ENCODE assay signal across 20 mouse cellular contexts in genomic region chr13:103561795-103562705, GRCm38 (mm10).
DNase-seq lines count a peak whose midpoint lies in the region; ATAC-seq lines count a peak whose summit lies in the region.
"Had no signal": no experiment of that assay in that cellular context is flagged by ENCODE, and none has a peak within 500 bp of the region (broad histone marks: within the 10 kb centered on the region; RNA-seq: fewer than 3 reads in every experiment).

No protein-coding gene starts in this region.

- no peak overlapping the region for H3K27ac ChIP-seq in forebrain, embryonic 16.5 days (ENCODE audit: low read length)
- H3K27ac ChIP-seq in forebrain, embryonic 11.5 days (ENCODE audit: low read depth, low read length): no peak overlapping the region
- H3K27ac ChIP-seq in embryonic facial prominence, embryonic 15.5 days (replicated peaks): no peak overlapping the region
- H3K27ac ChIP-seq in hindbrain, embryonic 12.5 days: no peak overlapping the region
- H3K27ac ChIP-seq in midbrain, embryonic 15.5 days: no peak overlapping the region
- H3K27ac ChIP-seq: liver, embryonic 15.5 days had no signal

- no peak overlapping the region for H3K4me2 ChIP-seq in forebrain, embryonic 16.5 days (ENCODE audit: low read length)
- H3K4me2 ChIP-seq in forebrain, embryonic 11.5 days (ENCODE audit: low read depth, low read length, severe bottlenecking): no peak overlapping the region
- no peak overlapping the region for H3K4me2 ChIP-seq in embryonic facial prominence, embryonic 15.5 days (replicated peaks)
- H3K4me2 ChIP-seq in hindbrain, embryonic 12.5 days (replicated peaks): no peak overlapping the region
- no peak overlapping the region for H3K4me2 ChIP-seq in midbrain, embryonic 15.5 days
- H3K4me2 ChIP-seq: heart, embryonic 12.5 days; liver, embryonic 15.5 days had no signal

- no peak overlapping the region for H3K4me3 ChIP-seq in forebrain, embryonic 16.5 days (replicated peaks; ENCODE audit: low read length)
- no peak overlapping the region for H3K4me3 ChIP-seq in forebrain, embryonic 11.5 days (ENCODE audit: low read depth, low read length)
- no peak overlapping the region for H3K4me3 ChIP-seq in embryonic facial prominence, embryonic 15.5 days (replicated peaks)
- no peak overlapping the region for H3K4me3 ChIP-seq in hindbrain, embryonic 12.5 days
- no peak overlapping the region for H3K4me3 ChIP-seq in midbrain, embryonic 15.5 days
- H3K4me3 ChIP-seq: heart, embryonic 12.5 days; liver, embryonic 15.5 days; megakaryocyte, embryonic 14.5 days had no signal

- H3K36me3 ChIP-seq in forebrain, embryonic 16.5 days (ENCODE audit: control insufficient read depth, insufficient read depth): no peaks in the 10 kb centered on the region
- H3K36me3 ChIP-seq in forebrain, embryonic 11.5 days (ENCODE audit: control insufficient read depth, insufficient read depth, low read length): no peaks in the 10 kb centered on the region
- no peaks in the 10 kb centered on the region for H3K36me3 ChIP-seq in embryonic facial prominence, embryonic 15.5 days
- H3K36me3 ChIP-seq in hindbrain, embryonic 12.5 days: no peaks in the 10 kb centered on the region
- H3K36me3 ChIP-seq in midbrain, embryonic 15.5 days (replicated peaks): no peaks in the 10 kb centered on the region
- H3K36me3 ChIP-seq: heart, embryonic 12.5 days; liver, embryonic 15.5 days had no signal

- no peak for DNase-seq in forebrain, embryonic 11.5 days (ENCODE audit: low spot score)
- no peak for DNase-seq in lung, postnatal 25 days (ENCODE audit: low spot score)
- DNase-seq in heart, adult 8-10 months (ENCODE audit: low spot score): no peak
- DNase-seq: adrenal gland, postnatal 14 days; cerebellum, adult 2 months; gastrocnemius, postnatal 25 days; kidney, postnatal 36 days; thymus, postnatal 36 days had no signal

- no peaks in the 10 kb centered on the region for H3K9me3 ChIP-seq in forebrain, embryonic 16.5 days (ENCODE audit: control insufficient read depth, low read length)
- H3K9me3 ChIP-seq in forebrain, embryonic 11.5 days (ENCODE audit: control insufficient read depth, low read length): no peaks in the 10 kb centered on the region
- H3K9me3 ChIP-seq in embryonic facial prominence, embryonic 15.5 days (replicated peaks): no peaks in the 10 kb centered on the region
- H3K9me3 ChIP-seq in hindbrain, embryonic 12.5 days (replicated peaks): no peaks in the 10 kb centered on the region
- no peaks in the 10 kb centered on the region for H3K9me3 ChIP-seq in midbrain, embryonic 15.5 days
- H3K9me3 ChIP-seq: heart, embryonic 12.5 days; liver, embryonic 15.5 days; megakaryocyte, embryonic 14.5 days had no signal

- H3K27me3 ChIP-seq in forebrain, embryonic 16.5 days (replicated peaks; ENCODE audit: control insufficient read depth, insufficient read depth, low read length): no peaks in the 10 kb centered on the region
- H3K27me3 ChIP-seq in forebrain, embryonic 11.5 days (ENCODE audit: control insufficient read depth, insufficient read depth, low read length): no peaks in the 10 kb centered on the region
- no peaks in the 10 kb centered on the region for H3K27me3 ChIP-seq in embryonic facial prominence, embryonic 15.5 days
- H3K27me3 ChIP-seq in hindbrain, embryonic 12.5 days: no peaks in the 10 kb centered on the region
- H3K27me3 ChIP-seq in midbrain, embryonic 15.5 days (replicated peaks): no peaks in the 10 kb centered on the region
- H3K27me3 ChIP-seq: heart, embryonic 12.5 days; liver, embryonic 15.5 days; Patski had no signal

- no peaks in the 10 kb centered on the region for H3K4me1 ChIP-seq in forebrain, embryonic 16.5 days (replicated peaks; ENCODE audit: control insufficient read depth, insufficient read depth, low read length)
- no peaks in the 10 kb centered on the region for H3K4me1 ChIP-seq in forebrain, embryonic 11.5 days (replicated peaks; ENCODE audit: control insufficient read depth, insufficient read depth, low read length)
- no peaks in the 10 kb centered on the region for H3K4me1 ChIP-seq in embryonic facial prominence, embryonic 15.5 days
- peaks cover 20% of the 10 kb centered on the region for H3K4me1 ChIP-seq in hindbrain, embryonic 12.5 days
- H3K4me1 ChIP-seq in midbrain, embryonic 15.5 days: no peaks in the 10 kb centered on the region
- H3K4me1 ChIP-seq: liver, embryonic 15.5 days; megakaryocyte, embryonic 14.5 days had no signal

- no peak overlapping the region for H3K9ac ChIP-seq in forebrain, embryonic 16.5 days (replicated peaks; ENCODE audit: low read depth, low read length)
- H3K9ac ChIP-seq in forebrain, embryonic 11.5 days (ENCODE audit: low read length): no peak overlapping the region
- H3K9ac ChIP-seq in embryonic facial prominence, embryonic 15.5 days: no peak overlapping the region
- H3K9ac ChIP-seq in hindbrain, embryonic 12.5 days: no peak overlapping the region
- H3K9ac ChIP-seq in midbrain, embryonic 15.5 days: no peak overlapping the region
- H3K9ac ChIP-seq: heart, embryonic 12.5 days; liver, embryonic 15.5 days had no signal

- ATAC-seq in forebrain, embryonic 16.5 days: peak; percentile 31; the same call in 1 of the 2 replicates
- no peak for ATAC-seq in forebrain, embryonic 11.5 days (replicated peaks; ENCODE audit: low FRiP score)
- 0 out of 2 replicates have a peak, but pooled peaks have one; percentile 47 for ATAC-seq in embryonic facial prominence, embryonic 15.5 days (ENCODE audit: insufficient number of reproducible peaks, low FRiP score, low TSS enrichment, low read depth)
- ATAC-seq in hindbrain, embryonic 12.5 days (ENCODE audit: low FRiP score): peak; percentile 81
- peak; percentile 48; the same call in 1 of the 2 replicates for ATAC-seq in midbrain, embryonic 15.5 days (replicated peaks)
- no peak for ATAC-seq in megakaryocyte-erythroid progenitor cell, adult 5-6 weeks (replicated peaks; ENCODE audit: low FRiP score, low TSS enrichment, poor library complexity, severe bottlenecking)
- ATAC-seq: activated CD4-positive, CD25-positive, alpha-beta regulatory T cell, adult 4 months; intestine, postnatal 0 days; lung, postnatal 0 days; Patski had no signal

- 58% methylated on average over 26 of the region's 26 CpGs for WGBS in forebrain, embryonic 16.5 days
- 89% methylated on average over 26 of the region's 26 CpGs for WGBS in forebrain, embryonic 11.5 days
- WGBS in embryonic facial prominence, embryonic 15.5 days: 60% methylated on average over 26 of the region's 26 CpGs
- 64% methylated on average over 26 of the region's 26 CpGs for WGBS in hindbrain, embryonic 12.5 days
- WGBS in midbrain, embryonic 15.5 days: 66% methylated on average over 26 of the region's 26 CpGs

Comparison
In these comparisons a context has a peak if more than half of its experiments do, and no peak if none do; other contexts are left out.
1. ATAC-seq: peak in forebrain, embryonic 16.5 days (single experiment), embryonic facial prominence, embryonic 15.5 days (single experiment), hindbrain, embryonic 12.5 days (single experiment) and midbrain, embryonic 15.5 days (single experiment); none in forebrain, embryonic 11.5 days (single experiment) and megakaryocyte-erythroid progenitor cell, adult 5-6 weeks (single experiment).